Mouse (Mus musculus) inflammation-experienced regulatory T-cells, adult 6 months (primary cell): ENCODE results near the gene Hydin. TPM values are rescaled to one million over a fixed set of nuclear protein-coding genes. Genes with fewer than 3 reads are reported as not detected.

Source experiments
- ATAC-seq: one replicate; pipeline ENCODE4 v1.8.0; 2017
- polyA plus RNA-seq, 3 experiments: library from polyadenylated mRNA; unstranded; fragments of 100-300 nt; shearing (Covaris generic); gene quantifications; one replicate each; pipeline ENCODE4 v1.2.1; 2017

Hydin gene
- polyA plus RNA-seq, 3 experiments from 2014 or later, result 0.20 TPM; not detected in 2

GRCm38 (mm10) chr8:110643177-110643576 lies 376.4 kb downstream of the Hydin start:
- ATAC-seq, result no peak

DNA sequence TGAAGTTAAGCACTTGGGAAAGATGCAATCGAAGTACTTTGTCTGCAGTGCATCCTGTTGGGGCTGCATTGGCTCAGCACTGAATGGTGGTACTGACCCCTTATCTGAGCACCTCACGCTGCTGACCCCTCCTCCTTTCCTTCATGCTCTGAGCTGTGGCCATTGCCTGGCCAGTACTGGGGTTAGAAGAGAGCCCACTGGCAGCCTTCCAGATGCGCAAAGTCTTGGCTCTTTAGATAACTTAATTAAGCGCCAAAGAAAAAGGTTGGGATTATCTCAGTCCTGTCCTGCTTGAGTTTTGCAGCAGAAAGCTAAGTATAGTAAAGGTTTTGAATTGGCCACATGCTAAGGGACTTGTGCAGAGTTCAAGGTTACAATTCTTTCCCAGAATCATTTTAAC lies 377.6 kb downstream of the Hydin start:
- no peak for ATAC-seq

GRCm38 (mm10) chr8:110644901-110645300 lies 378.1 kb downstream of the Hydin start:
- no peak for ATAC-seq

GRCm38 (mm10) chr8:110645340-110645739 lies 378.6 kb downstream of the Hydin start:
- no peak for ATAC-seq

- ATAC-seq, result no peak
These were observed 379.3 kb downstream of the Hydin start for GRCm38 (mm10) chr8:110646064-110646463.

DNA sequence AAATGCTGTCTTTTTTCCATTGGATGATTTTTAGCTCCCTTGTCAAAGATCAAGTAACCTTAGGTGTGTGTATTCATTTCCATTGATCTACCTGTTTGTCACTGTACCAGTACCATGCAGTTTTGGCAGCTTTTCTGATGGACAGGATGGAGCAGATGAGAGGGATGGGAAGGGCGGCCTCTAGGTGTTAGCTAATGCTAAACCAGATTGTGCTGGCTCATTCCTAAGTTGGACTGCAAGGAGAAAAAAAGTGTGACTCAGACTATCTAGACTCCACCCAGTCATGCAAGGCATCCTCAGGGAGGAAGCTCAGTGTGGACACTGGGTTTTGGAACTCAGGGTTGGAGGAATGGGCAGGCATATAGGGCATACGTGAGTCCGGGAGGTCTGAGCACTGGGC lies 381.8 kb downstream of the Hydin start:
- ATAC-seq, result no peak

DNA sequence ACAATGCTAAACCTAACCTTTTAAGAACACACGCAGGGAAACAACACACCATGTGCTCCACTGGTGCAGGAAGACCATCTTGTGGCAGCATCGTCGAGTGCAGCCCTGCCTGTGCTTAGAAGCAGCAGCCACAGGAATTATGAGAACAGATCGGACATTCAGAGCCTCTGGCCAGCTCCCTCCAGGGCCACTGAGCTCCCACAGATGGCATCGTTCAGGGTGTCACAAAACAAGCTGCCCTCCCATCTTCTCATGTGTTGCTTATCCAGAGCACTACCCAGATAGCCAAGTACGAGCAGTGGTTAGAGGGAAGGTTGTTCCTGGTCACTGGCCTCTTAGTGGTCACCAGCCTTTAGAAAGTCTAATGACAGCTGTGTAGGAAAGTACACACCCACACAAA lies 382.5 kb downstream of the Hydin start:
- no peak for ATAC-seq

GRCm38 (mm10) chr8:110650838-110651237 lies 384.1 kb downstream of the Hydin start:
- no peak for ATAC-seq

- no peak for ATAC-seq
These were observed 385.1 kb downstream of the Hydin start for GRCm38 (mm10) chr8:110651847-110652246.

DNA sequence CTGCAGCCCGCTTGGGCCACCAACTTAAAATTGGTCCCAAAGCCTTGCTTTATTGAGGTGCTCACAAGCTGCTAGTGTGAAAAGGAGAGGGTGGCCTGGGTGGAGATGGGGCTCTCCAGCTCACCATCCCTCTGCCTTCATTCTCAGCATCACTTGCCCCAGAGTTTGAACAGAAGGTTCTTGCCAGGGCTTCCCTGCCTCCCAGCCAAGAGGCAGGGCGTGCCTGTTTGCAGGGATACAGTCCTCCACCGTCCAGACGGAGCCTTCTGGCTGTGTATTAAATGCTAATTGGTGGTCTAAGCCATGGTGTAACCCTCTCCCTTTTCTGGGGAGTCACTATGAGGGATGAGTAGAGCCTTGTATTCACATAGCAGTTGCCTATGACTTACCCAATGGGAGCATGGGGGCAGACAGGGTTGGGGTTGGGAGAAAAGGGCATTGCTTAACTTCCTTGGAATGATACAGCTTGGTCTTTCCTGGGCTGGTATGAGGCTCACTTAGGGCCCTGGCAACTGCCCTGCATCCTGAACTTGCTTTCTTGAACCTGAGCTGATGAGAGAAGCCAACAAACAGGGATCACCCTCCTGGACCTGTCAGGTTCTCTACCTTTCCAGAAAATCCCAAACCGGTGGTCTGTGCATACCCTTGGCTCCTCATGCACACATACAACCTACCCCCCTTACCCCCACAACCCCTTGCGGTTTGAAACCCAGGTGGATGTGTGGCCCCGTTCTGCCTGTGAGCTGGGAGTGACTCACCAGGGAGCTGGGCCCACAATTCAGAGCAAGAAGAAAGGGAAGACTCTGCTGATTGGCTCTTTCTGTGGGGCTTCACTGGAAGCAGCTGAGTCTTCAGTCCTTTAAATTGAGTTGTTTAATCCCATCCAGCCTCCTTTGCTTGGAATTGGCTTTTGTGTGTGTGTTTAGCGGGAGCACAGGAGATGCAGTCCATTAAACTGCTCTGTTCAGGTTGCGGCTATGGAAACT lies 387.6 kb downstream of the Hydin start:
- ATAC-seq, result no peak

- no peak for ATAC-seq
These were observed 389.1 kb downstream of the Hydin start for GRCm38 (mm10) chr8:110655827-110656226.

- ATAC-seq, result no peak
These were observed 390.9 kb downstream of the Hydin start for GRCm38 (mm10) chr8:110657661-110658060.

Other genes starting within 250 kb of the Hydin start
- gene Chst4, start 227.2 kb upstream of the Hydin start, polyA plus RNA-seq, result not detected
- 1 to 10 TPM; 3.0 to 7.1 (median 4.1) TPM for gene Zfp612, start 187.2 kb upstream of the Hydin start, polyA plus RNA-seq
- not detected for gene Gm21964, start 165.8 kb upstream of the Hydin start, polyA plus RNA-seq
- gene Gm17720, start 164.2 kb upstream of the Hydin start, polyA plus RNA-seq, result not detected
- gene Calb2, start 98.8 kb upstream of the Hydin start, polyA plus RNA-seq, result not detected
- gene Cmtr2, start 51.3 kb upstream of the Hydin start, polyA plus RNA-seq, result 1 to 10 TPM; 5.8 to 9.5 (median 6.9) TPM